In the genomic region with DNA sequence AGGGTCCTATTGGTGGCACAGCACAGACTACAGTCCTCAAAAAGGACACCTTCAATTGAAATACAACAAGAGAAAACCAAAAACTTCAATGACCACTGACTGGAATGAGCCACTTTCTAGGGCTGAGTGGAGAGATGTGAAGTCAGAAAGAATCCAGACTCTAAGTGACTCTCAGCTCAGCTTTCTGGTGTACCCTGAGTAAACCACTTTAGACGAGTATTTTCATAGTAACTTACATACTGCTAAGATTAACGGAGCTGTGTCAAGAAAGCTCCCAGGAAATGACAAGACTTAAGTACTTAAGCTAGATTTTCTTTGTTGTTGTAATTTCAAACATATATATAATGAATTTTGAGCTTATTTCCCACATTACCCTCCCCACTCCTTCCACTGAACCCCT, we compare ENCODE assay signal across 23 mouse cellular contexts. TPM values are rescaled to one million over a fixed set of nuclear protein-coding genes. Genes with fewer than 3 reads are reported as not detected.
A peak's percentile ranks its signal among the peaks of the same experiment; 100 is the strongest.
DNase-seq lines count a peak whose midpoint lies in the region; ATAC-seq and TF ChIP-seq lines count a peak whose summit lies in the region.
"Had no signal": no experiment of that assay in that cellular context is flagged by ENCODE, and none has a peak within 500 bp of the region (broad histone marks: within the 10 kb centered on the region; RNA-seq: fewer than 3 reads in every experiment).

No protein-coding gene starts in this region.

- no peak overlapping the region for H3K9ac ChIP-seq in intestine, postnatal 0 days (ENCODE audit: low read depth, low read length)
- H3K9ac ChIP-seq in intestine, embryonic 16.5 days (ENCODE audit: low read depth, low read length) = no peak overlapping the region
- H3K9ac ChIP-seq in lung, postnatal 0 days (replicated peaks; ENCODE audit: low read depth) = no peak overlapping the region
- H3K9ac ChIP-seq in liver, embryonic 16.5 days (ENCODE audit: low read depth, low read length) = no peak overlapping the region
- H3K9ac ChIP-seq in heart, embryonic 12.5 days = no peak overlapping the region
- H3K9ac ChIP-seq: forebrain, embryonic 13.5 days; hindbrain, embryonic 12.5 days; hindbrain, embryonic 15.5 days had no signal

- H3K36me3 ChIP-seq in intestine, postnatal 0 days (ENCODE audit: control insufficient read depth, insufficient read depth) = peaks cover 64% of the 10 kb centered on the region
- peaks cover 13% of the 10 kb centered on the region; the same call in 1 of the 2 replicates for H3K36me3 ChIP-seq in intestine, embryonic 16.5 days (ENCODE audit: control insufficient read depth, insufficient read depth, low read length)
- H3K36me3 ChIP-seq in lung, postnatal 0 days (ENCODE audit: insufficient read depth, low read length) = peaks cover 33% of the 10 kb centered on the region
- H3K36me3 ChIP-seq in liver, embryonic 16.5 days (ENCODE audit: control insufficient read depth, insufficient read depth) = peaks cover 37% of the 10 kb centered on the region
- peaks cover 88% of the 10 kb centered on the region for H3K36me3 ChIP-seq in heart, embryonic 12.5 days

- no peak overlapping the region for H3K4me2 ChIP-seq in intestine, postnatal 0 days (replicated peaks; ENCODE audit: low read depth)
- H3K4me2 ChIP-seq in intestine, embryonic 16.5 days (ENCODE audit: low read depth, low read length) = no peak overlapping the region
- no peak overlapping the region for H3K4me2 ChIP-seq in lung, postnatal 0 days (replicated peaks; ENCODE audit: low read depth, low read length)
- no peak overlapping the region for H3K4me2 ChIP-seq in liver, embryonic 16.5 days (ENCODE audit: low read depth, low read length)
- no peak overlapping the region for H3K4me2 ChIP-seq in heart, embryonic 12.5 days
- H3K4me2 ChIP-seq: forebrain, embryonic 13.5 days; hindbrain, embryonic 12.5 days; hindbrain, embryonic 15.5 days had no signal

- H3K27me3 ChIP-seq in intestine, postnatal 0 days (replicated peaks; ENCODE audit: control insufficient read depth, insufficient read depth, low read length) = no peaks in the 10 kb centered on the region
- H3K27me3 ChIP-seq in intestine, embryonic 16.5 days (replicated peaks; ENCODE audit: control insufficient read depth, insufficient read depth, low read length) = no peaks in the 10 kb centered on the region
- no peaks in the 10 kb centered on the region for H3K27me3 ChIP-seq in lung, postnatal 0 days (replicated peaks; ENCODE audit: insufficient read depth, low read length)
- no peaks in the 10 kb centered on the region for H3K27me3 ChIP-seq in liver, embryonic 16.5 days (ENCODE audit: control insufficient read depth, insufficient read depth, low read depth, low read length)
- H3K27me3 ChIP-seq in heart, embryonic 12.5 days (replicated peaks) = no peaks in the 10 kb centered on the region
- H3K27me3 ChIP-seq: CH12.LX; forebrain, embryonic 13.5 days; hindbrain, embryonic 12.5 days; hindbrain, embryonic 15.5 days; Patski had no signal

- H3K9me3 ChIP-seq in intestine, postnatal 0 days (ENCODE audit: control insufficient read depth) = no peaks in the 10 kb centered on the region
- H3K9me3 ChIP-seq in intestine, embryonic 16.5 days (ENCODE audit: control insufficient read depth, low read length) = no peaks in the 10 kb centered on the region
- no peaks in the 10 kb centered on the region for H3K9me3 ChIP-seq in lung, postnatal 0 days (ENCODE audit: low read length)
- no peaks in the 10 kb centered on the region for H3K9me3 ChIP-seq in liver, embryonic 16.5 days (replicated peaks; ENCODE audit: control insufficient read depth, low read length)
- H3K9me3 ChIP-seq in heart, embryonic 12.5 days (replicated peaks) = no peaks in the 10 kb centered on the region
- H3K9me3 ChIP-seq: forebrain, embryonic 10.5 days; forebrain, embryonic 13.5 days; G1E; heart, embryonic 10.5 days; hindbrain, embryonic 12.5 days; hindbrain, embryonic 15.5 days had no signal

- ATAC-seq in intestine, postnatal 0 days = no peak
- ATAC-seq in intestine, embryonic 16.5 days = no peak
- peak; percentile 84 for ATAC-seq in lung, postnatal 0 days
- no peak for ATAC-seq in liver, embryonic 16.5 days (ENCODE audit: low read depth)
- ATAC-seq in heart, embryonic 12.5 days (ENCODE audit: insufficient number of reproducible peaks, low FRiP score) = no peak
- ATAC-seq: forebrain, embryonic 13.5 days; forebrain, embryonic 16.5 days; Patski had no signal

- no peak for TF ChIP-seq CTCF in intestine, postnatal 0 days (IDR thresholded peaks at IDR 0.05; ENCODE audit: low read depth)
- TF ChIP-seq CTCF in lung, postnatal 0 days (IDR thresholded peaks at IDR 0.05) = no peak

- TF ChIP-seq EP300 in lung, postnatal 0 days (IDR thresholded peaks at IDR 0.05) = peak; percentile 86

- peak; percentile 72 for DNase-seq in lung, postnatal 0 days (ENCODE audit: low spot score)
- no peak for DNase-seq in lung, postnatal 25 days (ENCODE audit: low spot score)
- DNase-seq in right cerebral cortex, postnatal 10 days (ENCODE audit: low spot score in 2 of 2) = no peak
- DNase-seq: adrenal gland, postnatal 10 days; adrenal gland, postnatal 36 days; B cell, adult 2 months; cerebellum, adult 9-10 months; cerebellum, postnatal 14 days; gastrocnemius, postnatal 25 days; heart, adult 2 months had no signal

- H3K4me3 ChIP-seq in intestine, postnatal 0 days (ENCODE audit: low read depth, low read length) = no peak overlapping the region
- H3K4me3 ChIP-seq in intestine, embryonic 16.5 days (ENCODE audit: low read length) = no peak overlapping the region
- no peak overlapping the region for H3K4me3 ChIP-seq in lung, postnatal 0 days (ENCODE audit: low read depth, low read length)
- H3K4me3 ChIP-seq in liver, embryonic 16.5 days (ENCODE audit: low read depth, low read length) = no peak overlapping the region
- H3K4me3 ChIP-seq in heart, embryonic 12.5 days = no peak overlapping the region
- H3K4me3 ChIP-seq: forebrain, embryonic 10.5 days; forebrain, embryonic 13.5 days; heart, adult 2 months; heart, embryonic 10.5 days; hindbrain, embryonic 12.5 days; hindbrain, embryonic 15.5 days had no signal

- H3K4me1 ChIP-seq in intestine, postnatal 0 days (replicated peaks; ENCODE audit: control insufficient read depth, insufficient read depth, low read length) = peaks cover 4% of the 10 kb centered on the region; the same call in 1 of the 2 replicates
- H3K4me1 ChIP-seq in intestine, embryonic 16.5 days (ENCODE audit: control insufficient read depth, insufficient read depth, low read length) = no peaks in the 10 kb centered on the region
- peaks cover 4% of the 10 kb centered on the region; the same call in 1 of the 2 replicates for H3K4me1 ChIP-seq in lung, postnatal 0 days (ENCODE audit: insufficient read depth, low read depth, low read length)
- H3K4me1 ChIP-seq in liver, embryonic 16.5 days (ENCODE audit: control insufficient read depth, low read depth, low read length) = peaks cover 23% of the 10 kb centered on the region
- H3K4me1 ChIP-seq in heart, embryonic 12.5 days (replicated peaks) = peaks cover 7% of the 10 kb centered on the region
- H3K4me1 ChIP-seq: forebrain, embryonic 10.5 days; forebrain, embryonic 13.5 days; hindbrain, embryonic 12.5 days; hindbrain, embryonic 15.5 days had no signal

- WGBS in intestine, postnatal 0 days = 81% methylated on average over 2 of the region's 2 CpGs
- 84% methylated on average over 2 of the region's 2 CpGs for WGBS in intestine, embryonic 16.5 days
- 52% methylated on average over 2 of the region's 2 CpGs for WGBS in lung, postnatal 0 days
- WGBS in liver, embryonic 16.5 days (ENCODE audit: insufficient replicate concordance) = 65% methylated on average over 2 of the region's 2 CpGs
- WGBS in heart, embryonic 12.5 days = 70% methylated on average over 2 of the region's 2 CpGs

- H3K27ac ChIP-seq in intestine, postnatal 0 days (ENCODE audit: low read depth, low read length) = peak overlapping the region; percentile 73
- no peak overlapping the region for H3K27ac ChIP-seq in intestine, embryonic 16.5 days (ENCODE audit: low read length)
- peak overlapping the region; percentile 59 for H3K27ac ChIP-seq in lung, postnatal 0 days (ENCODE audit: low read length)
- H3K27ac ChIP-seq in liver, embryonic 16.5 days (ENCODE audit: low read length) = peak overlapping the region; percentile 52
- H3K27ac ChIP-seq in heart, embryonic 12.5 days (ENCODE audit: poor library complexity, severe bottlenecking) = no peak overlapping the region
- H3K27ac ChIP-seq: forebrain, embryonic 10.5 days; forebrain, embryonic 13.5 days; heart, adult 2 months; heart, embryonic 10.5 days; hindbrain, embryonic 12.5 days; hindbrain, embryonic 15.5 days had no signal

RNA-seq across cellular contexts. Expression of a gene that starts 13.8 kb away (rescaled TPM):
- polyA plus RNA-seq in intestine, postnatal 0 days (2015; fragmentation: Nextera tagmentation; extraction: Ambion mirVana) = 24.7 and 27.7 TPM in 2 replicates
- 14.2 and 15.0 TPM in 2 replicates for polyA plus RNA-seq in intestine, embryonic 16.5 days (2015; fragmentation: Nextera tagmentation; extraction: Ambion mirVana)
- polyA plus RNA-seq in lung, postnatal 0 days (2015; fragmentation: Nextera tagmentation; extraction: Ambion mirVana) = 17.5 and 20.9 TPM in 2 replicates
- 5.4 and 7.6 TPM in 2 replicates for polyA plus RNA-seq in liver, embryonic 16.5 days (2015; fragmentation: Nextera tagmentation; extraction: Ambion mirVana)
- polyA plus RNA-seq in heart, embryonic 12.5 days (2016; fragmentation: Nextera tagmentation; extraction: Ambion mirVana) = 8.2 and 8.9 TPM in 2 replicates

Comparison
In these comparisons a context has a peak if more than half of its experiments do, and no peak if none do; other contexts are left out.
1. H3K27ac ChIP-seq: peak in intestine, postnatal 0 days (single experiment), lung, postnatal 0 days (single experiment) and liver, embryonic 16.5 days (single experiment); none in intestine, embryonic 16.5 days (single experiment) and heart, embryonic 12.5 days (single experiment).